Mouse (Mus musculus) cerebellum, adult 18-20 months (tissue): ENCODE measurements at regions not wholly inside any gene's neighbourhood (a gene's known extent, or its start where the extent isn't known, plus 50 kb on each side); places are given as distances from the start of the nearest gene placed in this dataset.

Source experiments
- DNase-seq, 2 experiments: peaks; one replicate each; pipeline ENCODE4 v3.0.0; 2021

DNA sequence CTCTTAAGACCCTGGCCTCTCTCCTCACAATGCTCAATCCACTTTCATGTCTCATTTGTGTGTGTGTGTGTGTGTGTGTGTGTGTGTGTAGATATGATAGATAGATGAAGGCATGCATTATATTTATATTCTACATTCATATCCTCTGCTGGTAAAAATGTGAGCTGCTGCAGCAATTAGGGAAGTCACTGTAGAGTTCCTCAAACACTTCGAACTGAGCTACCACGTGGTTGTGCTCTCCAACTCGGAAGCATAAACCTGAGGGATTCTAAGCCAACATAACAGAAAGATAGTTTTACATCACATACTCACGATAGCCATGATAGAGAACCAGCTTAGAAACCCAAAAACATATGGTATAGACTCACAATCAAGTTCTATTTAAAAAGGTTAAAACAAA is 565.5 kb upstream of the B3galt2 start:
- DNase-seq, result no peak

DNA sequence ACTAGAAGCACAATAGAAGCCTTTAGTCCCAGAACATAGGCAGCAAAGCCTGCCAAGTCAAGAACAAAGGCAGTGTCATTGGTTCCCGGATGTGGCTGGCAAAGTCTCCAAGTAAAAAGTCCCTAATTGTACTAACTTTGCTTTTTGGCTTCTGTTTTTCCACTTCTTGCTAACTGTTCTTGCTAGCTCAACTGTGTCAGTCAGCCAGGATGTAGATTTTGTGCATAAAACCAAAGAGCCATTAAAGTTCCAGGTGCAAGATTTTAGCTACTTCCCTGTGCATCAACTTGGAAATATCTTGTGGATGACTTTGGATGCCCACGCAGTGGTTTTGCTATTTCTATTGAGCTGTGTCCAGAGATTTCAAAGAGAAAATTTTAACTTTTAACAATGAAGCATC is 560.0 kb upstream of the B3galt2 start:
- DNase-seq, result no peak

DNA sequence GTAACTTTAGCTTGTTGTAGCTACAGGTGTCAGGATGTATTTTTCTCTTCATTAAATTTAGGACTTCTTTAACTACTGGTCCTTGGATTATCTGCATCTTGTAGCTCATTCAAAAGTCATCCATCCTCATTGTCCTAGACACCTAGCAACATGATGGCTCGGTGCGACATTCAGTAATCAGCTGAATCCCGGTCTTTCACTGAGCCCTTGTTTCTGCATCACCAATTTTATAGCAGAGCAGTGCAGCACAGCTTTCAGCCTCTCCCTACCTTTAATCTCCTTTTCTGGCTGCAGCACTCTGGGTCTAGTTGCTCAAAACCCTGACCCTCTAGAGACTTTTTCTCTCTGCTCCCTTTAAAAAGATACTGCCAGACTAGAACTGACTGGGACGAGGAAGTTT is 543.6 kb upstream of the B3galt2 start:
- no peak for DNase-seq

DNA sequence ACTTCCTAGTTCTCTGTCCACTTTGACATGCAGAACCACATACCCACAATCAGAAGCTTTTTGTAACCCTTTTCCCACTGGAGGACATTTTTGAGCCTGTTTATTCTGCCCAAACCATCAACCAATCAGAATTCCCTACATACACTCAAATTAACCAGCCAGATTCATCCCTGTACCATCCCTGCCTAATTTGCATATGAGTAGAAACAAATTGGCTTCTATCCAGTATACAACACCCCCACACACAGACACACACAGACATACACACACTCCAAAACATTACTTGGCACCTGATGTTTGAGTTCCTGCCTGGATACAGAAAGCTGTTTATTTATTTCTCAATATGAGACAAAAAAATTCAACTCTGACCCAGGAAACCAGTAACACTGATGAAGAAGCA is 542.2 kb upstream of the B3galt2 start:
- DNase-seq, result no peak

DNA sequence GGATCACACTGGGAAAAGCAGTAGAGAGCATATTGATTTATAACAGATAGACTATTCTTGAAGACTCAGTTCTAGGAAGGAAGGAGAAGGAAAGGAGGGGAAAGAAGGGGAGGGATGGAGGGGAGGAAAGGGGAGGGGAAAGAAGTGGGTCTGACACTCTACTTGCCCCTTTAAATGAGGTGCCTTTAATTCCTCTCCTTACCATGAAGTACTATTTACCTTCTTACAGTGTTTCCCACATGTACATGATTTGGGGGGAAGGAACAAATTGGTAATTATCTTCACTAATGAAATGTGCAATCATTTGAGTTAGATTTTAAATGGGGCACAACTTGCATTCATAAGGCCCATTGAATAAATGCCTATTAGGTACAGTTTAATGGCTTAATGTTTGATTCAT is 518.3 kb upstream of the B3galt2 start:
- no peak for DNase-seq

DNA sequence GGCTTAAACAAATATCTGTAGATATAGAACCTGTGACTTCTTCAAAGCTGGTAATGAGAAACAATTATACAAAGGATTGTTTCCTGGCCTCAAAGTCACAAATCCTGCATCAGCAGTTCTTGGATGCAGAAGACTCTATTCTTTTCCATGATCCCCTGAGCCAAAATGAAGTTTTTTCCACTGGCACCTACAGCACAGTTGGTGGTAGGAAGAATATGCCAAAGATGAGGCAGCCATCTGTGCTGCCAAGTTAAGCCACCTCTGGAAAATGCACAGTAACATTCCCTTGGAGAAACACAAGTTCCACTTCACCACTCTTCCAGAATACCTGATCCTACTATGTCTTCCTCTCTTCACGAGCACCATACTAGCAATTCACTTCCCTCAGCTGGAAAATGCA is 510.2 kb upstream of the B3galt2 start:
- no peak for DNase-seq

DNA sequence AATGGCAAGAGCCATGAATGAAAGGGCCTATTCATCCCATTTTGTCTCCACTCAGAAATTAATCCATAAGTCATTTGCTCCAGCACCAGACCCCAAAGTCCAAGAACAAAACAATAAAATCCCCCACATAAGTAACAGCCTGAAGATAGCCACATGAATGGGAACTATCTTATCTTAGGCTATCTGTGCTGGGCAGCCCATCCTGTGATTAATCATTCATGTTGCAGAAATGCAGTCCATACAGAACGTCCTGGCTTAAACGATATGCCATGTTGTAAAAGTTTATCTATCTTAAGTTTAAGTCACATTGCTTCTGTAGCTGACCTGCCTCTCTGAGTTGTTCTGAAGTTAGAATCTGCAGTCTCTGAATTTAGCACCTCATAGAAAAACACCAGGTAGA is 507.7 kb upstream of the B3galt2 start:
- no peak for DNase-seq

DNA sequence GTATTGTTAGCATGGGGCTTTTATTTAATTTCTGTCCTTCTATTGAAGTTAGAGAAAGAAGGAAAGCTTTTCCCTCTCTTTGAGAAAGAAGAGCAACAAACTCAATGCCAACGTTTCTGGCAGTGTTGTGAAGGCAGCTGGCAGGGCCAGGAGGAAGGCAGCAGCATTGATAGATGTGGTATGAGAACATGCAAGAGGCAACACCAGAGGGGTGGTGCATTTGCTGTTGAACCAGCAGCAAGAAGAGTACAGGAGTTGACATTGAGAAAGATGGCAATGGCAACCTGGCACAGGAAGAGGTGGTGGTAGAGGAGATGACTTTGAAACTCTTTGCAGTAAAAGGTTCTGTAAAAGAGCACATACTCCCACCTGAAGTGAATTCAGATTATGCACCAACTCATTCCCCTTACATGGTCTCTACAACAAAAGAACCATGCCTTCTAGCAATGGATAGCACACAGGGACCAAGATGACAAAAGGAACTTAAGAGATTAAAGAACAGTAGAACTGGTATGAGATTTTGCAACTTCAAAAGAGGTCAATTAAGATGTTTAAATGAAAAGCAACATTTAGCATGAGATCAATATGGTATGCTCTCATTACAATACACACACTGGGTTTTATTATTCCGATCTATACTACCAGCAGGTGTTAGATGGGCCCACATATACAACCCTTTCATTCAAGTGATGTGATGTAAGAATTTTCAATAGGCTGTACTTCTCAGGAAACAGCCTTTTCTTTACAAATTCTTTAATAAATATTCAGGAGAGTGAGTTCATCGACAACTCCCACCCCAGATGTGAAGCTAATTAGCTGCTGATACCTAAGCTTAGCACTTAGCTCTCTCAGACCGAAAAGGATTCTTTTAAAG is 495.1 kb upstream of the B3galt2 start:
- DNase-seq, result no peak

DNA sequence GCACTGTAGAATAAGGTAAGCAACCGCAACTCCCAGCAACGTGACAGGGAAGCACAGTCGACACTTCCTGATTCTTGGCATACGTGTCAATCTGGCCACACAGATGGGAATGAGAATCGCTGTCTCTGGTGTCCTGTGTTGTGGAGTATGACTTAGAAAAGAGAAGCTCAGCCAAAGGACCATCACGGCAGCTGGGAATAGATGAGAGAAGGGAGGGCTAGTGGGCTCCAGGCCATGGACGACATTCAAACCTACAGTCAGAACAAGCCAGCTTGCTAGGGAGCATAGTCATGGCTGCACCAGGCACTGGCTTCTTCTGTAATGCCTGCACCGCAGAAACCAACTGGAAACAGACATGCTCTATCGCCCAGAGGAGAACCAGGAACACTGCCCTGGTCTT is 469.2 kb upstream of the B3galt2 start:
- DNase-seq, result peak; percentile 4 to 5

DNA sequence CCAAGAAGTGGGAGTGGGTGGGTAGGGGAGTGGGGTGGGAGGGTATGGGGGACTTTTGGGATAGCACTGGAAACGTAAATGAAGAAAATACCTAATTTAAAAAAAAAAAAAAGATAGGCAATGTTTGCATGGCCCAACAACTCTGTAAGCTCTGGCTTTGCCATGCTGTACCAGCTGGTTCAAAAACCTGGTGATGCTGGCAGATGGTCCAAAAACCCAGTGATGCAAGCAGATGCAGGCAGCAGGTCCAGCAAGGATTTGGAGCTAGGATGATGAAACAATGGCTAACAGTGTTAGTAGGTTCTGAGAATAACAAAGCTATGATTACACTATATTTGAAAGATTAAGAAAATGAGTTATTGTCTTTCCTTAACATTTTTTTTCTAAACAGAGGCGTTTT is 466.6 kb upstream of the B3galt2 start:
- peak in 1 of 2 experiments; percentile 9 for DNase-seq

DNA sequence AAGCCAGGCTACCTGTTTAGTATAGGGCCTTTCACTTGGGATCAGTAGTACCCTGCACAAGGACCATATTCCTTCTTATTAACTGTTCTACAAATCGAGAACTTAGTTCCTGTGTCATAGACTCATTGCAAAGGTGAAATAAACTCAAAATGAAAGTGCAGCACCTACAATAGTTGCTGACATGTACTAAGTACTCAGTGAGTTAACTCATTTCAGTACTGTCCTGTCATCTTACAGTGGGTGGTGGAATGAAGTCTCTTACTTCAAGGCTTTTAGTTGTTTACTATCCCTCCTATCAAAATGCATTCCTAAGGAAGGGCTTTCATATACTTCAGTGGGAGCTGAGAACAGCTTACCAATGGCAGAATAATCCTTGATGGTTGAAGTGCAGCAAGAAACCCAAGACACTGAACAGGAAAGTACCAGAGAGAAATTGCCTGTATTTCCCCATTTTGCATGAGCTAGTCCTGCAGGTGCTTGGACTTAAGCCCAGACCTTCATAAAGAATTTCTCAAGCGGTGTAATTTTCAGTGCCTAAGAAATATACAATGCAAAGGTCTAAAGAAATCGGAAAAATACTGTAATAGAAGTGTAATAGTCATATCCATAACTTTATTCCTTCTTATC is 448.2 kb upstream of the B3galt2 start:
- no peak for DNase-seq

DNA sequence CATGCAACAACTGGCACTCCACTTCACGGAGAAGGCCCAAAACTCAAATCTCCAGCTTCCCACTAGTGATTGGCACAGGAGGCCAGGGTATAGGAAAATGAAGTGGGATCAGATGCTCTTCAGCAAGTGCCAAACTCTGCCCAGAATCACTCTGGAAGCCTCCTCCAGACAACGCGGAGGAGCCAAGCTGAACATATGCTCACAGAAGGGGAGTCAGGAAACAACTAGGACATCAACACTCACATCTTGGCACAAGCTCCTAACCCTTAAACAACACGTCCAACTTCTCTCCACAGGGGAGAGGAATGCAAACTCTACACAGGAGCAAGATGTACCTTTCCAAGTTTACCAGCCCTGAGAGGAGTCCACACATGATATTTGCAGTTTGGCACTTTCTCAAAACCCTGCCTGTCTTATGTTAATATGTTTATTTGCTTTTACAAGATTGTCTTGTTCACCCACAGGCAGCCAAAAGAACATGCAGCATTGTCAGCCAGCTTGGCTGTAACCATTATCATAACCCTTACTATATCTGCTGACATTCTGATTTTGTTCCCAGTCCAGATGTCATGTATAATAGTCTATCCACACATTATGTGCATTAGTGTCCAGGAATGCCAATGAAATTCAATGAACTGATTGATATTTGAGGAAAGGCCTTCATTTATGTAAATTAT is 440.1 kb upstream of the B3galt2 start:
- DNase-seq, result peak; percentile 67 to 73

DNA sequence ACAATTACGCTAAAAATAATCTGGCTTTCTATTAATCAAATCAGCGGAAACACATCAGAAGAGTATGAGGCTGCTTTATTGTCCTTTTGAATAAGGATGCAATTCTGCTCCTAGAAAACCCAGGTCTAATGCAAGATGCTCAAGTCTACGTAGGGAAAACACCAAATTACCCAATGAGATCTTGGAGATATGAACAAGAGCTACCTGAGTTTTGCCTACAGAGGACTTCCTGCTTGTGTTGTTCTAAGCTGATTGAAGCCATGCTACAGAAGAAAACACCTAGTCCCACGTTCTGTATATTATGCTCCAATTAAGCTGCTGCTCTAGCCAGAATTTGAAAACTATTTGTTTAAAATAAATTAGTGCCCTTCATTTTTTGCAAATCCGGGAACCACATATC is 439.5 kb upstream of the B3galt2 start:
- DNase-seq, result no peak

DNA sequence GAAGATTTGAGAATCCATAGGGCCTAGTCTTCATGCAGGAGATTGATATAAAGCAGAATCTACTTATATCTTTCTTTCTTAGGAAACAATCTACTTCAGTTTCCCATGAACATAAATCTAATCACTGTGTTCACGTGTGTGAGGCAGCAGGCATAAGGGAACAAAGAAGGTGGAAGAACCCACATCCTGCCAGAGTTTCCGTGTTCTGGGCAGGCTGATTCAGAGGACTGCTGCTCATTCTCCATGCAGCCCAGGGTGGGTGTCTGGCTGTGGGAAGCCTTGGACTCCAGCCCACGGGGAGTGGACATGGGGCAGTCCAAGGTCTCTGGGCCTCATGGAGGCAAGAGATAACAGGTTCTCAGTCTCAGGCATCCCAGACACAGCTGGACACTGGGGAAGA is 438.3 kb upstream of the B3galt2 start:
- DNase-seq, result no peak

DNA sequence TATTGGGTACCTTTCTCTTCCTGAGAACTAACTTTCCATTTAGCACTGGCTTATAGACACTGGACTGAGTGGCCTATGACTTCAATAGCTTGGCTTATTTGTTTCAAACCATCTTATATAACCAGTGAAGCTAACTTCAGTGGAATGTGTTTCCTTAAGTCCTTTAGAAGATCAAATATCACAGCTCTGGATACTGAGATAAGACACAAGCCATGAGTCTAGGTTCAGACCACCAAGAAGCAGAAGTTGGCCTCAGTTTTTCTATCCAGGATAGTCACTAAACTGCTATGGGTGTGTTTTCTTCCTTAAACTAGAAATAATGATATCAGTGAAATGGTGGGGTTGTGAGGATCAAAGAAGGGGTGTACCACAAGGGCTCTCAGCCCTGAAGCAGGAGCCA is 436.4 kb upstream of the B3galt2 start:
- no peak for DNase-seq

DNA sequence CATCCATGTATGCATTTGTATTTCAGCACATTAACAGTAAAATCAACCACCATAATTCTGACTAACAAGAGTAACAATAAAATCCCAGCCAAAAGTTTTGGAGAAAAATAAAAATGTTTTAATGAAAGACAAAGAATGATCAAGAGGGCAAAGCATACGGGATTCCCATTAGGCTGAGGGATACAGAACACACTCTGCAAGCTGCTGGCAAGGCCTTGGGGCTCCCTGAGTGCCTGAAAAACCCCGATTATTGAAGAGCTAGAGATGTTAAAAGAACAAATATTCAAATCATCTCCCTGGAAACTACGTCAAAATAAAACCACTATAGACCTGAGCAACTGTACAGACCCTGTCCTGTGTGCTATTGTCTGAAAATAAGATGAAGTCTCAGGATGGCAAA is 433.5 kb upstream of the B3galt2 start:
- no peak for DNase-seq

DNA sequence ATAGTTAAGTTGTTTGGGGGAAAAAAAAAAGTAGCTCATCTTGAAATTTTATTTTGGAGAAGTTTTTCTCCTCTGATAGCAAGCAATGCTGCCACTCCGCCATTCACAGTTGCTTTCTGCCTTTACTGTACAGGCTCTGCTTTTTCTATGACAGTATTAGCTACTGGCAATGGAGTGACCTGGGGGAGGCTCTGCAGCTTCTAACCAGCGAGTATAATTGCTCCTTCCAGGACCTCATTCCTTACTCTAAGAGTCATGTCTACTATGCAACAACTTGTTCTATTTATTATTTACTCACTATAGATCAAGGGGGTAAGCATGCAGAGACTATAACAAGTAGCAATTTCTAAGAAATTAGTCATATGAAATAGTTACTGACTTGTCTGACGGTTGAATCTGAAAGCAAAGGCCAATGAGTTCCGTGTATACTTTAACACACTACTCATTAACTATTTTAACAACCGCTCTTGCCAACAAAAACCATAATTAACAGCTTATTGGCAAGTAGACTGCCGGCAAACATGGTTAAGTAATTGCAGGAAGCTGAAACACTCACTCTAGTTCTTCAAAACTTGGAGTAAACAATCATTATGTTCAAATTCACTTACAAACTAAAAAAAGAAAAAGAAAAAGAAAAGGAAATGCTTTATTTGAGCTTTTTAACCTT is 432.9 kb upstream of the B3galt2 start:
- DNase-seq, result no peak

DNA sequence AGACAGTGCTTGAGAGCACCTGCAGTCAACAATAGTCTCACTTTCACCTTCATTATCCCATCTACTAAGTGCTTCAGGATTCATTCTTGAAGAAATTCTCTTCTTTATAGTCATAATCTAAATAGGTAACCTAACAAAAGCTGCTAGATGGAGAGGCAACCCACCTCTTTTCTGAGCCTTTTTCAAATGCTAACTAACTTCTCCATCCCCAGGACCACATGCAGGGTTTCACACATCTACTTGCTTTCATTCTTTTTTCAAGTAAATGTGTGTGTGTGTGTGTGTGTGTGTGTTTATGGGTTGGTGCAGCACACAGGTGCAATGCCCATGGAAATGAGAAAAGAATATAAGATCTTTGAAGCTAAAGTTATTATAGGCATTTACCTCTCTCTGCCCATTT is 423.1 kb upstream of the B3galt2 start:
- no peak for DNase-seq

DNA sequence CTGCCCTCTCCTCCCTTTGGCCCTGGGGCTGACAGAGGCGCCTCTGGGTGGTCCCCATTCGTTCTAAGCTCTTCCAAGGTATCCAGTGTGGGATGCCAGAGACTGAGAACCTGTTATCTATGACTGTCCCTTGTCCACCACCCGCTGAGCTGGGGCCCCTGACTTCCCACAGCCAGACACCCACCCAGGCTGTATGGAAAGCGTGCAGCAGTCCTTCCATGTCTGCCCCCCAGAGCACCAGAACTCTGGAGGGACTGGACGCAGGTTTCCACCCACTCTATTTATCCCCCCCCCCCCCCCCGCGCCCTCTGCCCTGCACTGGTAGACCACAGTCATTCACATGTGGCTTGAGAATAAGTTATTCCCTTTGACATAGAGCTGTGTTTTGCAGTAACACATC is 408.5 kb upstream of the B3galt2 start:
- no peak for DNase-seq

DNA sequence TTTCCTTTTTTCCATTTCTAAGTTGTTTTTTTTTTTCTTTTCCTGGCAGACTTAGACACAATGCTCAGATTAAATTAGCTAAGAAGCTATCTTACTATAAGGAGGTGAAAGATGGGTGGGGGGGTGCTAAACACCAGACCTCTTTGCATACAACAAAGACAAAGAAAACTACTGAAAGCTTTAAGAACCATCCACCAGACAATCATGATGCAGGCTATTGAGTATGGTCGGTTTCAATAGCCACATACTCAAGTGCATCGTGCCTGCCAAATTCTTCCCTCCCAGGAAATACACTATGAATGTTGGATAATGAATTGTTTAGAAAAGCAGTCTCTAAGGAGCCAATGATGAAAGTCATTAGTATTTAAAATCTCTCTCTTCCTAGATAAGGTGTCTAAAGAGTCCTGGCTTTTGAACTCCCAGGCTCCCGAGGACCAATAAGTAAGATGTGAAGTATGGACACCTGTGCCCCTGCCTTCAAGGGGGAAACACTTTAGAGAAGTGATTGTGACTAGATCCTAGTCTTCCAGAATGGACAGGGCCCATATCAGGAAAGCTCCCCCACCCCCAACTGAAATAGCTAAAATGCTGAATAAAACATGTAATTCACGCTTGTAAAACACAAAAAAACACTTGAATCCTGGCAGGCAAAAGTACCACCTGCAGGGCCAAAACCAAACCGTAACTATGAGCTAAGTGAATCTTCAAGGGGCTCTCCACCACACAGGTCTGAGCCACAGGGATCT is 381.8 kb upstream of the B3galt2 start:
- DNase-seq, result no peak

DNA sequence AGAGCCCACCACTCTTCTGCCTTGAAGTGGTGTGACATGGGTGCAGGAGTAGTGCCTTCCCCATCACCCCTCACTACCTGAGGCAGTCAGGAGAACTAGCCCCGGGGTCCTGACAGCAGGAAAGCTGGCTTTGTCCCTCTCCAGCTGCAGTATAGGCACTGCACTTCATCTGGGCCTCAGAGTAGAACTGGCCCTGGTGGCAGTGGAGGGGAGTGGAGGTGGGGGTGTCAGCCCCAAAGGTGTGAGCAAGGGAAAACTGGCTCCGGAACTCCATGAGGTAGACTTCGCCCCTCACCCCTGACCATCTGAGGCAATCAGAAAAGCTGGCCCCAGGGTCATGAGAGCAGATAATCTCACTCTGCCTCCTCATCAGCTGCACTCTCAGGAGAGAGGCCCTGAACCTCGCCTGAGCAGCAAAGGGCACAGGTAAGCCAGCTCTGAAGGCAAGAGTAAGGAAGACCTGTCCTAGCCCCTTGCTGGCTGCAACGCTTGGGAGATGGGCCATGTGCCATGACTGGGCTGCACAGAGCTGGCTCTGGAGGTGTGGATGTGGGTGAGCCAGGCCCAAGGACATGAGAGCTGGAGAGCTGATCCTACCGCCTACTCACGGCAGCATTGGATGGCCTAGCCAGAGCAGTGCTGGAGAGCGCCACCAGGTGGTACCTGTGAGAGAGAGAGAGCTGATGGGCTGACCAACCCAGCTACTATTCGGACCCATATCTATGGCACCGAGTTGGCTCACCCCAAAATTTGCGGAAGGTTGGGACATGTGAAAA is 377.0 kb upstream of the B3galt2 start:
- DNase-seq, result no peak

DNA sequence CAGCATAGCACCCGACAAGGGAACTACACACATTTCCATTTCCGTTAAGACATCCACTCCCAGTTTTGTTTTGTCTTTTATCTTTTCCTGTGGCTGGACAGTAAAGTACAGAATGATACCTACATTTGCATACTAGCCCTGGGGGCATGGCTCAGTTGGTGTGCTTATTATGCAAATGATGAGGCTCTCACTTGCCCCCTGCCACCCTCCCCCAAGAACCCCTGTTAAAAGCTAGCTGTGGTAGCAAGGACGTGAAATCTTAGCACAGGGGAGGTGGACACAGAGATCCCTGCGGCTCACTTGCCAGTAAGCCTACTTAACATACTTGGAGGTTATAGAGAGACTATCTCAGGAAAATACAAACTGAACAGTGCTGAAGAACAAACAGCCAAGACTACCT is 375.2 kb upstream of the B3galt2 start:
- no peak for DNase-seq
